Mouse (Mus musculus) spleen, postnatal 14 days (tissue): Measurements from ENCODE around the gene Fam241a.

ENCODE experiments used
- DNase-seq, 2 experiments: peaks; one replicate each; pipeline ENCODE4 v3.0.0; 2021 to 2022; ENCODE audit warnings: low spot score in 2 of 2

Gene Fam241a

DNA sequence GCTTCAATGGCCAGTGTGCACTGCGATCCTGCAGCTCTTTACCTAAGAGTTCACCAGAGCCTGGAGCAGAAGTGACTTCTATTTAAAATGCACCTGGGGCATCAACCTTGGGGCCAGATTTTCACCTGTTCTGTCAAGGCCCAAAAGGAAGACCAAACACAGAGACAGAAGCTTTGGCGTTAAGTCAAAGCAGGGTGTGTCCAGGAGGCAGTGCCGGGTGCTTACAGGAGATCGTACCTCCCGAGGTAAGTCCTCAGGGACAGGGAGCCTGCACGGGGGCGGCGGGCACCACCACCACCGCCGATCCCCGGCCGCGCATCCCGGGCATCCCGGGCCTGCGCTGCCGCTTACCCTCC is 59.3 kb downstream of the Fam241a start:
- no peak for DNase-seq

DNA sequence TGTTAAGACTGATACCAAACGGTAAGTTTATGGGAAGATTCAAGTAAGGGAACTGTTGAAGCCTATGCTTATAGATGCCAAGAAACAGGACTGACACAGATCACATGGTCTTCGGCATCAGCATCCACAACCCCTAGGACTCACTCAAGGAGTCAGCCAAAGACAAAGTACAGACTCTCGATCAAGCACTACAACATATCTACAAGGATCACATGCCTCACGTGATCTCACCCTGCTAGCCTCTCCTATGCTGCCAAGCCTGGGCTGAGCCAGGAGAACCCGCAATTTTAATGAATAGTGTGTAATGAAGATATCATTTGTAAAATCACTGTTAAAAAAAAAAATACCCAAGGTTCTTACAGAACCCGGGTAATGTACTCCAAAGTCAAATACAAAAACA is 60.5 kb downstream of the Fam241a start:
- DNase-seq = no peak

DNA sequence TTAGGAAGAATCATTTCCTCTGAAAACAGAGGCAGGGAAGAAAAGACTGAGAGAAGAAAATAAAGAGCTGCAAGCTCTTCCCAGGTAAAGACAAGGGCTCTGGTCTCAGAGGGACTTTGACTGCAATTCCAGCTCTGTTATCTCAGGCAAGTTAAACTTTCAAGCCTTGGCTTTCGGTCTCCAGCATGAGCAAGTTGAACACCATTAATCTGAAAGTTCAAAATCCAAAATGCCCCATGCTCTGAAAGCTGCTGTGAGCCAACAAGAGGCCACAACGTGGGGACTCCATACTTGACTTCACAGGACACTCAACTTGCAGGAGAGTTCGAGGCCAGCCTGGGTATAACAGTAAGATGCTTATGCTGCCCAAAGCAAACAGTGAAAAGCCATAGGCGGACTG is 62.1 kb downstream of the Fam241a start:
- DNase-seq = no peak

DNA sequence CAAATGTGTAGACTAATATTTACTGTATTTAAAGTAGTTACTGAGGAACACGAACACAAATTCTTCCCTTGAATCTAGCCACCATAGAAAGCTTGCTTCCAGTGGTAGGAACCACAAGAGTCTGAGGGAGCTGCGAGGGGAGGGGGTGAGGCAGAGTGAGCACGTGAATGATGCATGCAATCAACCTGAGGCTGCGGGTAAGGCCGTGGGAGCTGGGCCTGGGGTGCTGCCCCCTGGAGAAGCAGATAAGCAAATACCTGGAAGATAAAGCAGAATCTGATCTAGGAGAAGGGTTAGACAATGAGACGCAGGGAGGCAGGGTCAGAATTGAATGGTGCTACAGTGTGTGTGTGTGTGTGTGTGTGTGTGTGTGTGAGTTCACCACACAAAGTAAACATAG is 65.0 kb downstream of the Fam241a start:
- no peak for DNase-seq

DNA sequence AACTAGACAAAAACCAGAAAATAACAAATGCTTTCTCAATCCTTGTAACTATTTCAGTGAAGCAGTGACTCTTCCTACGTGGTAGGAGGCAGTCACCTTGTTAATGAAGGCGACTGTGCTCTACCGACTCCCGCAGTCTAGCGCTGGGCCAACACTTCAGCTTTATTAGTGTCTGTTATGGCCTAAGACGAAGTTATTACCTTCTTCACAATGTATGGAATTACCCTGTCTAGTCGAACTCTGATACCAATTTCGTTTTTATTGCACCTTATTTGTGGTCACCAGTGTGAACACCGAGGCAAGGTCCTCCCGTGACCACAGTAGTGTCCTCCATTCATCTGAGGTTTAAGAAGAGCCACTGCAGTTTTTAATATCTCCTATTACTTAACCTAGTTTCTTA is 65.9 kb downstream of the Fam241a start:
- DNase-seq = no peak

DNA sequence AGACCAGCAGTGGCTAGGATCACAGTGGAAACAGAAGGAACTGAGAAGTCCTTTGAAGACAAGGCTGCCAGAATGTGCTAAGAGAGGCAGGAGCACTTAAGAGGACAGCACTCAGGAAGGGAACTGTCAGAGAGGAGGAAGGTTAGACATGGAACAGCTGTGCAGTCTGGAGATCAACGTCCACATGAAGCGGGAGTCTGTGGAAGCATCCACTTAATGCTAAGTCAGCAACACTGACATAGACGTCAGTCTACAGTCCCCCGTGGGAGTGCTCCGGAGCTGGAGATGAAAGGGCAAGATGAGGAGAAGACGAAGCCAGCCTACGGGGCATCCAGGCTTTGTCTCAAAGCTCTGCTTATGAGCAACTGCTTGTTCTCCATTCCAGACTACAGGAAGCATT is 69.0 kb downstream of the Fam241a start:
- DNase-seq = no peak

DNA sequence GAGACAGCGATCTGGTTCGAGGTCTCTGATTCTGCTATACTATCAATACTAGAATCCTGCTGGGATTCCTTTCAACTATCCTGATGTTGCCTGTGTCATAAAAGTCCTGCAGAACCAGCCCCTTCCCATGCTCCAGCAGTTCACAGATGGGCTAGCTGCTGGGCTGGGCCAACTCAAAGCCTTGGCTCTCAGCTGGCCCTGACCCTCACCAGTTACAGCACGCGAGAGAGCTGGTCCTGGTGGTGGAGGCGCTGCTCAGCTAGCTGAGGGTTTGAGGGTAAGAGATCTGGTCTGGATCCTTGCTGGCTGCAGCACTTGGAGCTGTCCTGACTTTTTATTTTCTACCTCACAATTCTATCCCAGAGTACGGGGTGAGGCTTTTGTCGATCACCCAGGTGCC is 69.6 kb downstream of the Fam241a start:
- no peak for DNase-seq

DNA sequence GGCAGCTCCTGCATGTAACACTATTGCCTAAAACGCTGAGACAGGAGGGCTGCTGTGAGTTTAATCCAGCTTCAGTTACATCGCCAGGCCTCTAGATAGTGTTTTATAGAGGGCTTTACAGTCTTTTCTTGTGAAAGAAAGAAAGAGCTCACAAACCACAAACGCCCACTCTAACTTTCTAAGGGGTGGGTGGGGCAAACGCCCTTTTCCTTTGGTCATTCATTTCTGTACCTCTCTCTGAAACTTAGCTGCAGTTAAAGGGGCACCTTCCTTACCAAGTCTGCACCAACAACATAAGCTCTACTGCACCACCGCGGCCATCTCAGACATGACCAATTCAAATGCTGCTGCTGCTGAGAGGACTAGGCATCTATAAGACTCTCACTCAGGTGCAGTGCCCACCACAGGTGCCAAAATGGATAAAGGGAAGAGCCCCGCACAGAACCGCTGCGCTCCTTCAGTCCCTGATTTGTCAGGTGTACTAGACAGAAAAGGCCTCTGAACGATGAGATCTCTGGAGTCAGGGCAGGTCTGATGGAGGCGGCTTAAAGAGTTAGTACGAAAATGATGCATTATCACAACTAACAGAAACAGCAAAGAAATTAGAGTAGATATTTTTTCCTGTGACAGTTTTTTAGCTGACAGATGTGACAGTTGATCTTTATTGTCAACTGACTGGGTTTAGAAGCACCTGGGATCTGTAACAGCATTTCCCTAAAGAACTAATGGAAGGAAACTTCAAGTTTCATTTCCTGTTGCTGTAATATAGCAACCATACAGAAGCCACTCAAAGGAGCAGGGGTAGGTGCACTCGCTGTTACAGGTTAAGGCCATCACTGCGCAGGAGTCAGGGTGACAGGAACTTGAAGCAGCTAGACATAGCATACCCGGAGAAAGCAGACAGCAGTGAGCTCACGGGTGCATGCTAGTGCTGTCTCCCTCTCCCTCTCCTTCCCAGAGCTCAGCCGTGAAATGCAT is 71.9 kb downstream of the Fam241a start:
- DNase-seq = no peak

DNA sequence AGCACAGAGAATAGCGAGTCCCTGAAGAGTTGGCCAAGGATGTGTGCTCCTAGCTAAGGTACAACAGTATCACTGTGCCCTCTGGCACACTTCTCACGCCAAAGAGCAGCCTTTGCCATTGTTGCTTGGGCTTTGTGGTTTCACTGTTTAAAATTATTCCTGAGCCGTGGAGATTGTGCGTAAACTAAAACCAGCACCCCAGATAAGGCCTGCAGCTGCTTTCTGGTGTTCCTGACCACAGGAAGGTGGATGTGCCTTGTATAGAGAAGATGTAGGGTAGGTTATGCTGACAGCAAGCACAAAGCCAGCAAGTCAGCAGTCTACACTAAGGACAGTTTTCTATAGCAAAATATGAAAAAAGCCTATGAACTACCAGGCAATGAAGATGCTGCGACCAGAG is 74.9 kb downstream of the Fam241a start:
- DNase-seq = no peak

DNA sequence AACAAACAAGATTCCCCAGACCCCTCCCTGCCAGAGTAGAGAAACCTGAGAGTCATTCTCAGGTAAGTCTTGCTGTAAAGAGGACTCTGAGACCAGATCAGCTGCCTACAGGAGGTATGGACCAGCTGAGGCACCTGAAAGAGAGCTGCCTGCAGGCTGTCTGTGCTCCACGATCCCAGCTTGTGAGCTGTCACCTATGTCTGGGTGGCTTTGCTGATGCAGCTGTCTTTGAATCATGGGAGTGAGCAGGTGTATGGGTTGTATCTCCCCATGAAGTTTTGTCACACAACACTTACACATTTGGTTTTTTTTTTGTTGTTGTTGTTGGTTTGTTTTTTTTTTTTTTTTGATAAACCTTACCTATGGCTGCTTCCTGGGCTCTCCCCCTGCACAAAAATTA is 75.7 kb downstream of the Fam241a start:
- DNase-seq = no peak
